Mouse (Mus musculus): Measurements from ENCODE around the gene Hilpda. TPM values are rescaled to one million over a fixed set of nuclear protein-coding genes. Genes with fewer than 3 reads are reported as not detected.

Hilpda gene
- polyA plus RNA-seq, 1 experiment from 2014 or later, result 47.5 TPM

- no peak within 1 kb of the TSS for H3K9ac ChIP-seq (replicated peaks; ENCODE audit: low read depth, low read length)
- H3K4me3 ChIP-seq (replicated peaks; ENCODE audit: low read length), result no peak within 1 kb of the TSS
- WGBS, result 60% methylated on average over 4 of the region's 5 CpGs
- no peaks in the 10 kb centered on the region for H3K9me3 ChIP-seq (ENCODE audit: control insufficient read depth, low read length)
- no peaks in the 10 kb centered on the region for H3K4me1 ChIP-seq (replicated peaks; ENCODE audit: control insufficient read depth, insufficient read depth, low read length)
- ATAC-seq, result no peak
- no peak within 1 kb of the TSS for H3K27ac ChIP-seq (ENCODE audit: low read length)
- no peak within 1 kb of the TSS for H3K4me2 ChIP-seq (ENCODE audit: low read length)
- H3K27me3 ChIP-seq (replicated peaks; ENCODE audit: control insufficient read depth, insufficient read depth, low read length), result no peaks in the 10 kb centered on the region
- H3K36me3 ChIP-seq (ENCODE audit: control insufficient read depth, insufficient read depth), result no peaks in the 10 kb centered on the region
Observed at GRCm38 (mm10) chr6:29318879-29319278, 46.6 kb downstream of the Hilpda start, which contains the start of gene Fam71f1. TSS of gene Fam71f1 (plus strand) at chr6:29319140.

- Histone ChIP-seq H3K27me3 (replicated peaks; ENCODE audit: control insufficient read depth, insufficient read depth, low read length) (no peaks in the 10 kb centered on the region), H3K4me2 (ENCODE audit: low read length) (no peak overlapping the region), H3K4me3 (replicated peaks; ENCODE audit: low read length) (no peak overlapping the region), H3K9ac (replicated peaks; ENCODE audit: low read depth, low read length) (no peak overlapping the region), H3K36me3 (ENCODE audit: control insufficient read depth, insufficient read depth) (no peaks in the 10 kb centered on the region), H3K9me3 (ENCODE audit: control insufficient read depth, low read length) (no peaks in the 10 kb centered on the region), H3K27ac (ENCODE audit: low read length) (no peak overlapping the region), H3K4me1 (replicated peaks; ENCODE audit: control insufficient read depth, insufficient read depth, low read length) (no peaks in the 10 kb centered on the region)
- 83% methylated on average over 6 of the region's 6 CpGs for WGBS
- no peak for ATAC-seq
Observed at GRCm38 (mm10) chr6:29321586-29321985, 49.3 kb downstream of the Hilpda start.

- ATAC-seq, result no peak
Observed at GRCm38 (mm10) chr6:29322147-29322546, 49.9 kb downstream of the Hilpda start.

GRCm38 (mm10) chr6:29322735-29323134, 50.4 kb downstream of the Hilpda start:
- H3K4me2 ChIP-seq (ENCODE audit: low read length), result no peak overlapping the region
- no peak overlapping the region for H3K27ac ChIP-seq (ENCODE audit: low read length)
- no peak for ATAC-seq
- no peaks in the 10 kb centered on the region for H3K9me3 ChIP-seq (ENCODE audit: control insufficient read depth, low read length)
- H3K4me1 ChIP-seq (replicated peaks; ENCODE audit: control insufficient read depth, insufficient read depth, low read length), result no peaks in the 10 kb centered on the region
- H3K36me3 ChIP-seq (ENCODE audit: control insufficient read depth, insufficient read depth), result no peaks in the 10 kb centered on the region
- H3K4me3 ChIP-seq (replicated peaks; ENCODE audit: low read length), result no peak overlapping the region
- no peak overlapping the region for H3K9ac ChIP-seq (replicated peaks; ENCODE audit: low read depth, low read length)
- H3K27me3 ChIP-seq (replicated peaks; ENCODE audit: control insufficient read depth, insufficient read depth, low read length), result no peaks in the 10 kb centered on the region
- 89% methylated on average over 4 of the region's 4 CpGs for WGBS

More at GRCm38 (mm10) chr6:29322147-29322546, 49.9 kb downstream of the Hilpda start:
- Histone ChIP-seq H3K36me3 (ENCODE audit: control insufficient read depth, insufficient read depth) (no peaks in the 10 kb centered on the region), H3K4me2 (ENCODE audit: low read length) (no peak overlapping the region), H3K27ac (ENCODE audit: low read length) (no peak overlapping the region), H3K9me3 (ENCODE audit: control insufficient read depth, low read length) (no peaks in the 10 kb centered on the region), H3K27me3 (replicated peaks; ENCODE audit: control insufficient read depth, insufficient read depth, low read length) (no peaks in the 10 kb centered on the region), H3K4me1 (replicated peaks; ENCODE audit: control insufficient read depth, insufficient read depth, low read length) (no peaks in the 10 kb centered on the region), H3K4me3 (replicated peaks; ENCODE audit: low read length) (no peak overlapping the region), H3K9ac (replicated peaks; ENCODE audit: low read depth, low read length) (no peak overlapping the region)
- WGBS, result 90% methylated on average over 7 of the region's 7 CpGs

Other genes starting within 250 kb of the Hilpda start
- not detected in 2 replicates for gene Lep, start 212.3 kb upstream of the Hilpda start, polyA plus RNA-seq (2015; fragmentation: Nextera tagmentation; extraction: Ambion mirVana)
- gene Rbm28, start 107.5 kb upstream of the Hilpda start, polyA plus RNA-seq (2015; fragmentation: Nextera tagmentation; extraction: Ambion mirVana), result 40.0 and 49.6 TPM in 2 replicates
- 4.6 and 6.1 TPM in 2 replicates for gene Prrt4, start 92.9 kb upstream of the Hilpda start, polyA plus RNA-seq (2015; fragmentation: Nextera tagmentation; extraction: Ambion mirVana)
- 63.3 and 74.5 TPM in 2 replicates for gene Impdh1, start 56.1 kb upstream of the Hilpda start, polyA plus RNA-seq (2015; fragmentation: Nextera tagmentation; extraction: Ambion mirVana)
- 0.51 and 1.1 TPM in 2 replicates for gene Fam71f2, start 7.1 kb downstream of the Hilpda start, polyA plus RNA-seq (2015; fragmentation: Nextera tagmentation; extraction: Ambion mirVana)
- not detected in 2 replicates for gene Fam71f1, start 46.7 kb downstream of the Hilpda start, polyA plus RNA-seq (2015; fragmentation: Nextera tagmentation; extraction: Ambion mirVana)
- gene Calu, start 75.6 kb downstream of the Hilpda start, polyA plus RNA-seq (2015; fragmentation: Nextera tagmentation; extraction: Ambion mirVana), result 170 and 206 TPM in 2 replicates
- gene Opn1sw, start 116.0 kb downstream of the Hilpda start, polyA plus RNA-seq (2015; fragmentation: Nextera tagmentation; extraction: Ambion mirVana), result 0.25 and 0.41 TPM in 2 replicates
- 37.7 and 45.5 TPM in 2 replicates for gene Ccdc136, start 123.8 kb downstream of the Hilpda start, polyA plus RNA-seq (2015; fragmentation: Nextera tagmentation; extraction: Ambion mirVana)
- 2.0 and 2.7 TPM in 2 replicates for gene Flnc, start 160.8 kb downstream of the Hilpda start, polyA plus RNA-seq (2015; fragmentation: Nextera tagmentation; extraction: Ambion mirVana)
- gene Atp6v1f, start 195.2 kb downstream of the Hilpda start, polyA plus RNA-seq (2015; fragmentation: Nextera tagmentation; extraction: Ambion mirVana), result 295 and 324 TPM in 2 replicates
- gene Atp6v1fnb, start 198.9 kb downstream of the Hilpda start, polyA plus RNA-seq (2015; fragmentation: Nextera tagmentation; extraction: Ambion mirVana), result not detected in 2 replicates
- gene Kcp, start 235.5 kb downstream of the Hilpda start, polyA plus RNA-seq (2015; fragmentation: Nextera tagmentation; extraction: Ambion mirVana), result 15.4 and 17.1 TPM in 2 replicates